ENCODE assay signal across 8 mouse cellular contexts in the genomic region with DNA sequence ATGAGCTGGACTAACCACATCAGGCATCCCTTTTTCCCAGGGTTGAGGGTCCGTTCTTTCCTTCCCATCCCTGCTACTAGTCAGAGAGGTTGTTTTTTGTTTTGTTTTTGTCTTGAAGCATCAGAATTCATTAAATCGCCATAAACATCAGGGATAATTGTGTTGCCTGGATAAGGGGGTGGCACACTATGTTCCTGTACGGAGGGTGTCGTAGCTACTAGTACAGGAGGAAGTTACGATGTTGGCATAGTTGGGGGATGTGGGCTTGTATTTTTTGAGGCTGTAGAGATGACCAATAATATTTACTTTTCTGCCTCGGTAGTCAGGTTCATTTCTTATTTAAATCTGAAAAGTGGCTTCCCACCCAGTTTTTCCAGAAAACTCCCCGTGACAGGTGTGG. TPM values are rescaled to one million over a fixed set of nuclear protein-coding genes. Genes with fewer than 3 reads are reported as not detected.
A peak's percentile ranks its signal among the peaks of the same experiment; 100 is the strongest.
DNase-seq lines count a peak whose midpoint lies in the region; ATAC-seq and TF ChIP-seq lines count a peak whose summit lies in the region.

No protein-coding gene starts in this region.

- peak overlapping the region; percentile 44 for H3K4me3 ChIP-seq in erythroblast, embryonic 14.5 days (replicated peaks)
- peak overlapping the region; percentile 77 for H3K4me3 ChIP-seq in bone marrow, adult 2 months (replicated peaks; ENCODE audit: control insufficient read depth, low read depth, low read length)
- H3K4me3 ChIP-seq in hindbrain, embryonic 12.5 days, result peak overlapping the region; percentile 58

- H3K27ac ChIP-seq in bone marrow, adult 2 months (ENCODE audit: control insufficient read depth, insufficient read depth, low read depth, low read length, poor library complexity), result peak overlapping the region; percentile 97; the same call in 1 of the 2 replicates
- H3K27ac ChIP-seq in hindbrain, embryonic 12.5 days, result no peak overlapping the region

- H3K36me3 ChIP-seq in erythroblast, embryonic 14.5 days (ENCODE audit: control insufficient read depth), result no peaks in the 10 kb centered on the region
- no peaks in the 10 kb centered on the region for H3K36me3 ChIP-seq in hindbrain, embryonic 12.5 days

- TF ChIP-seq CTCF in bone marrow, adult 2 months (IDR thresholded peaks at IDR 0.05; ENCODE audit: control insufficient read depth, insufficient read depth, low read length), result no peak

- WGBS in bone marrow, adult 2 months, result 2% methylated on average over 7 of the region's 7 CpGs
- WGBS in hindbrain, embryonic 12.5 days, result 8% methylated on average over 7 of the region's 7 CpGs

- peak overlapping the region; percentile 77 for H3K9ac ChIP-seq in hindbrain, embryonic 12.5 days

- ATAC-seq in erythroblast, adult 5-6 weeks (replicated peaks; ENCODE audit: low FRiP score, poor library complexity, severe bottlenecking), result no peak
- ATAC-seq in hindbrain, embryonic 12.5 days (ENCODE audit: low FRiP score), result no peak
- no peak for ATAC-seq in megakaryocyte-erythroid progenitor cell, adult 5-6 weeks (replicated peaks; ENCODE audit: low FRiP score, low TSS enrichment, poor library complexity, severe bottlenecking)

- H3K9me3 ChIP-seq in erythroblast, embryonic 14.5 days (ENCODE audit: control insufficient read depth, low read length), result peaks cover 2% of the 10 kb centered on the region; the same call in 1 of the 2 replicates
- no peaks in the 10 kb centered on the region for H3K9me3 ChIP-seq in hindbrain, embryonic 12.5 days (replicated peaks)

- peaks cover 60% of the 10 kb centered on the region for H3K27me3 ChIP-seq in erythroblast, embryonic 14.5 days (ENCODE audit: control insufficient read depth)
- H3K27me3 ChIP-seq in hindbrain, embryonic 12.5 days, result peaks cover 46% of the 10 kb centered on the region

- H3K4me1 ChIP-seq in erythroblast, embryonic 14.5 days (ENCODE audit: control insufficient read depth), result peaks cover 31% of the 10 kb centered on the region
- H3K4me1 ChIP-seq in bone marrow, adult 2 months (ENCODE audit: control insufficient read depth, insufficient read depth, low read length), result peaks cover 4% of the 10 kb centered on the region
- peaks cover 26% of the 10 kb centered on the region for H3K4me1 ChIP-seq in hindbrain, embryonic 12.5 days

- peak overlapping the region; percentile 98 for H3K4me2 ChIP-seq in hindbrain, embryonic 12.5 days (replicated peaks)

- DNase-seq in lung, postnatal 10 days, result peak; percentile 9
- no peak for DNase-seq in right cerebral cortex, postnatal 4 days
- DNase-seq in cerebellum, adult 9-11 months, result no peak

- TF ChIP-seq POLR2A in bone marrow, adult 2 months (IDR thresholded peaks at IDR 0.05; ENCODE audit: borderline replicate concordance, control insufficient read depth, low read depth, low read length), result no peak

RNA-seq across cellular contexts. Expression of gene Dgka, which starts 1.4 kb away (rescaled TPM):
- polyA plus RNA-seq in erythroblast, embryonic 14.5 days (2012), result 0.02 and 0.03 TPM in 2 replicates
- 8.2 and 13.4 TPM in 2 replicates for total RNA-seq in erythroblast, adult 5-6 weeks (2015; ENCODE audit: low replicate concordance)
- 2.9 and 4.7 TPM in 2 replicates for total RNA-seq in erythroblast, adult 5-6 weeks (2017; ENCODE audit: low replicate concordance)
- polyA plus RNA-seq in bone marrow, adult 2 months (2011; ENCODE audit: insufficient read depth, insufficient read length, low replicate concordance, missing spikeins), result 19.2 and 41.7 TPM in 2 replicates
- polyA plus RNA-seq in hindbrain, embryonic 12.5 days (2016; fragmentation: Nextera tagmentation; extraction: Ambion mirVana), result 6.9 and 7.3 TPM in 2 replicates
- total RNA-seq in megakaryocyte-erythroid progenitor cell, adult 5-6 weeks (2014; fragmentation: Nextera tagmentation), result 10.6 and 11.4 TPM in 2 replicates
- 1.0 and 6.1 TPM in 2 replicates for total RNA-seq in megakaryocyte-erythroid progenitor cell, adult 5-6 weeks (2017)

RNA-seq across cellular contexts. Expression of gene Pym1, which starts 4.5 kb away (rescaled TPM):
- 10.9 and 11.7 TPM in 2 replicates for polyA plus RNA-seq in erythroblast, embryonic 14.5 days (2012)
- 2.5 and 17.5 TPM in 2 replicates for total RNA-seq in erythroblast, adult 5-6 weeks (2015; ENCODE audit: low replicate concordance)
- total RNA-seq in erythroblast, adult 5-6 weeks (2017; ENCODE audit: low replicate concordance), result 9.1 and 12.4 TPM in 2 replicates
- 58.3 and 76.9 TPM in 2 replicates for polyA plus RNA-seq in bone marrow, adult 2 months (2011; ENCODE audit: insufficient read depth, insufficient read length, low replicate concordance, missing spikeins)
- polyA plus RNA-seq in hindbrain, embryonic 12.5 days (2016; fragmentation: Nextera tagmentation; extraction: Ambion mirVana), result 46.3 and 48.5 TPM in 2 replicates
- total RNA-seq in megakaryocyte-erythroid progenitor cell, adult 5-6 weeks (2014; fragmentation: Nextera tagmentation), result 26.6 and 38.0 TPM in 2 replicates
- total RNA-seq in megakaryocyte-erythroid progenitor cell, adult 5-6 weeks (2017), result 27.0 and 58.4 TPM in 2 replicates

RNA-seq across cellular contexts. Expression of gene Cdk2, which starts 38.4 kb away (rescaled TPM):
- polyA plus RNA-seq in erythroblast, embryonic 14.5 days (2012), result 2.3 and 2.6 TPM in 2 replicates
- total RNA-seq in erythroblast, adult 5-6 weeks (2015; ENCODE audit: low replicate concordance), result 29.8 and 37.2 TPM in 2 replicates
- 21.0 and 34.3 TPM in 2 replicates for total RNA-seq in erythroblast, adult 5-6 weeks (2017; ENCODE audit: low replicate concordance)
- polyA plus RNA-seq in bone marrow, adult 2 months (2011; ENCODE audit: insufficient read depth, insufficient read length, low replicate concordance, missing spikeins), result 60.6 and 62.9 TPM in 2 replicates
- polyA plus RNA-seq in hindbrain, embryonic 12.5 days (2016; fragmentation: Nextera tagmentation; extraction: Ambion mirVana), result 74.5 and 75.3 TPM in 2 replicates
- total RNA-seq in megakaryocyte-erythroid progenitor cell, adult 5-6 weeks (2014; fragmentation: Nextera tagmentation), result 68.6 and 94.9 TPM in 2 replicates
- 46.7 and 66.1 TPM in 2 replicates for total RNA-seq in megakaryocyte-erythroid progenitor cell, adult 5-6 weeks (2017)

RNA-seq across cellular contexts. Expression of gene Pmel, which starts 39.2 kb away (rescaled TPM):
- not detected in 2 replicates for polyA plus RNA-seq in erythroblast, embryonic 14.5 days (2012)
- not detected in 2 replicates for total RNA-seq in erythroblast, adult 5-6 weeks (2015; ENCODE audit: low replicate concordance)
- not detected in 2 replicates for total RNA-seq in erythroblast, adult 5-6 weeks (2017; ENCODE audit: low replicate concordance)
- 1.4 TPM in 1 of 2 replicates, not detected in the other for polyA plus RNA-seq in bone marrow, adult 2 months (2011; ENCODE audit: insufficient read depth, insufficient read length, low replicate concordance, missing spikeins)
- 3.5 and 6.0 TPM in 2 replicates for polyA plus RNA-seq in hindbrain, embryonic 12.5 days (2016; fragmentation: Nextera tagmentation; extraction: Ambion mirVana)
- not detected in 2 replicates for total RNA-seq in megakaryocyte-erythroid progenitor cell, adult 5-6 weeks (2014; fragmentation: Nextera tagmentation)
- not detected in 2 replicates for total RNA-seq in megakaryocyte-erythroid progenitor cell, adult 5-6 weeks (2017)

RNA-seq across cellular contexts. Expression of gene Rab5b, which starts 47.2 kb away (rescaled TPM):
- 1.1 and 1.2 TPM in 2 replicates for polyA plus RNA-seq in erythroblast, embryonic 14.5 days (2012)
- total RNA-seq in erythroblast, adult 5-6 weeks (2015; ENCODE audit: low replicate concordance), result 26.9 and 42.2 TPM in 2 replicates
- 64.8 and 71.7 TPM in 2 replicates for total RNA-seq in erythroblast, adult 5-6 weeks (2017; ENCODE audit: low replicate concordance)
- polyA plus RNA-seq in bone marrow, adult 2 months (2011; ENCODE audit: insufficient read depth, insufficient read length, low replicate concordance, missing spikeins), result 26.4 and 35.4 TPM in 2 replicates
- polyA plus RNA-seq in hindbrain, embryonic 12.5 days (2016; fragmentation: Nextera tagmentation; extraction: Ambion mirVana), result 96.2 and 103 TPM in 2 replicates
- total RNA-seq in megakaryocyte-erythroid progenitor cell, adult 5-6 weeks (2014; fragmentation: Nextera tagmentation), result 16.2 and 22.1 TPM in 2 replicates
- 16.6 and 19.1 TPM in 2 replicates for total RNA-seq in megakaryocyte-erythroid progenitor cell, adult 5-6 weeks (2017)

Comparison
In these comparisons a context has a peak if more than half of its experiments do, and no peak if none do; other contexts are left out.
1. RNA of gene Cdk2, which starts 38.4 kb away (polyA plus RNA-seq): 74.5 to 75.3 TPM in hindbrain, embryonic 12.5 days and 60.6 to 62.9 TPM in bone marrow, adult 2 months; 2.3 to 2.6 TPM in erythroblast, embryonic 14.5 days; every median in the first group is over 10 times any median in the second.
2. Peak in every context shown above with its lines, with median percentiles within 50 percentile points of each other: H3K4me3 ChIP-seq.